Mouse (Mus musculus) heart, adult 2 months (tissue): ENCODE data around the gene Syt2. TPM values are rescaled to one million over a fixed set of nuclear protein-coding genes. Genes with fewer than 3 reads are reported as not detected.

Source experiments
- DNase-seq, 2 experiments: peaks; one replicate each; pipeline ENCODE4 v3.0.0; 2021
- H3K27ac ChIP-seq: fragments of 200-600 bp; 2 replicates; pipeline ENCODE4 v1.8.1; 2022
- H3K27me3 ChIP-seq: fragments of 200-500 bp; 2 replicates; pipeline ENCODE4 v1.6.1; 2012; ENCODE audit warnings: mild to moderate bottlenecking, low read length, inconsistent platforms, mixed read lengths; ENCODE audit not compliant: control insufficient read depth, insufficient read depth
- H3K36me3 ChIP-seq: fragments of 200-500 bp; 2 replicates; pipeline ENCODE4 v1.6.1; 2012; ENCODE audit warnings: low read length, inconsistent platforms; ENCODE audit not compliant: control insufficient read depth, insufficient read depth
- H3K4me1 ChIP-seq: fragments of 200-500 bp; 2 replicates; pipeline ENCODE4 v1.6.1; 2011; ENCODE audit warnings: low read length; ENCODE audit not compliant: control insufficient read depth, insufficient read depth
- H3K4me3 ChIP-seq: fragments of 200-600 bp; 2 replicates; pipeline ENCODE4 v1.8.1; 2022
- H3K79me2 ChIP-seq: fragments of 200-500 bp; replicated peaks from 2 replicates; pipeline ENCODE4 v1.6.1; 2012; ENCODE audit warnings: mild to moderate bottlenecking, inconsistent platforms, low read length, moderate library complexity, mixed read lengths; ENCODE audit not compliant: control insufficient read depth, insufficient read depth
- H3K9ac ChIP-seq: fragments of 200-500 bp; 2 replicates; pipeline ENCODE4 v1.6.1; 2012; ENCODE audit warnings: low read depth, mild to moderate bottlenecking, control low read depth, inconsistent platforms, low read length, mixed read lengths
- CTCF ChIP-seq: fragments of 200-600 bp; IDR thresholded peaks from 2 replicates; pipeline ENCODE4 v1.8.1; 2022; ENCODE audit warnings: antibody characterized with exemption, mild to moderate bottlenecking, moderate library complexity
- EP300 ChIP-seq: fragments of 200-500 bp; IDR thresholded peaks from 2 replicates; pipeline ENCODE4 v1.6.1; 2011; ENCODE audit warnings: low read depth, low read length, control low read depth; ENCODE audit not compliant: insufficient read depth
- POLR2A ChIP-seq: fragments of 200-500 bp; IDR thresholded peaks from 2 replicates; pipeline ENCODE4 v1.6.1; 2011; ENCODE audit warnings: mild to moderate bottlenecking, low read depth, low read length, control low read depth; ENCODE audit not compliant: insufficient read depth
- WGBS: fragments of 180-500 bp; shearing (Covaris S2); methylation state at CpG from one replicate; pipeline ENCODE4 v1.1.7; 2018; 5-methylcytosine and 5-hydroxymethylcytosine counted together
- intact Hi-C: fragments of 180-260 bp; cut with DNase I; formaldehyde crosslinking; loops from one replicate; pipeline ENCODE4 v1.15.1; 2025
- polyA plus RNA-seq: library from polyadenylated mRNA; depleted of rRNA; stranded (reverse); fragments of >200 nt; gene quantifications from 2 replicates; pipeline ENCODE4 v1.2.3, GENCODE M21; 2012
- total RNA-seq, 2 experiments: library from RNA; stranded (reverse); gene quantifications; 2 replicates each; pipeline ENCODE4 v1.2.3; 2021

Gene Syt2
- total and polyA plus RNA-seq, 3 experiments: 0.04 to 0.05 TPM; not detected in 1

DNA sequence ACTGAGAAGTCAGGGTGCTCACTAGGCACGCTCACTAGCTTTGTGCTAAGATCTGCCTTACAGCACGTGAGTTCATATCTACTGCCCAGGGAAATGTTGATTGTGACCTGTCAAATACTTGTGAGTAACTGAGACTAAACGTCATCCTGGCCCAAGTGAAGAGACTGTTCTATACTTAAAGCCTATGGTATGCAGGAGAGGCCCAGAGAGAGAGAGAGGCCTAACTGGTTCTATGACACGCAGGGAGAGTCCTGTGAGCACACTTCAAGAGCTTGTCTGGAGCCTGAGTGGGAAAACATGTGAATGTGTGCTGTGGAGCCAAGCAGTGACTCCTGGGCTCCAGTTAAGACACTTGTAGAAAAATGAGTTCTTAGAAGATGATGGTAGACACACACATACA, 137.5 kb downstream of the Syt2 start:
- H3K9ac ChIP-seq: no peak overlapping the region
- H3K4me3 ChIP-seq: no peak overlapping the region
- H3K4me1 ChIP-seq: peaks cover 12% of the 10 kb centered on the region
- 0 out of 2 replicates have a peak, but pooled peaks cover 1% of the 10 kb centered on the region for H3K79me2 ChIP-seq
- no peak overlapping the region for H3K27ac ChIP-seq
- no peak for TF ChIP-seq EP300
- no peak for TF ChIP-seq CTCF
- no peak for TF ChIP-seq POLR2A
- no peaks in the 10 kb centered on the region for H3K27me3 ChIP-seq
- peaks cover 18% of the 10 kb centered on the region for H3K36me3 ChIP-seq
- intact Hi-C loops: no loop called here
- 62% methylated on average over 4 of the region's 4 CpGs for WGBS
- DNase-seq: no peak

DNA sequence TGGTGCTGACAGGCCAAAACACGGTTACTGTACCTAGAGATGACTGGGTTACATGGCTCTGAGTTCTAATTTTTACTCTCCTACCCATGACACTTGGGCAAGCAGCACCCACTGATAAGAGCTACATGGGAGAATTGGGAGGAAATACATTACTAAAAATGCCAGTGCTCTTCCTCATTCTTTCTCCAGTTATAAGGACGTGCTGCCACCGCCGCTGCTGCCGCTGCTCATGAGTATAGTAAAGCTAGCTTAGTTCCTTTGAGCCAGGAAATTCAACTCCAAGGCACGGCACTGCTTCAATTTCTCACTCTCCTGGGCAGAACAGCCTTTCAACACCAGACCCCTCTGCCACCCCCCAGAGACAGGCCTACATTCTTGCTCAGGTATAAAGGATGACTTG, 138.0 kb downstream of the Syt2 start:
- DNase-seq: no peak
- Histone ChIP-seq H3K36me3 (peaks cover 18% of the 10 kb centered on the region), H3K4me1 (peaks cover 12% of the 10 kb centered on the region), H3K27me3 (no peaks in the 10 kb centered on the region), H3K27ac (no peak overlapping the region), H3K4me3 (no peak overlapping the region), H3K79me2 (0 out of 2 replicates have a peak, but pooled peaks cover 1% of the 10 kb centered on the region), H3K9ac (no peak overlapping the region)
- intact Hi-C loops: no loop called here
- TF ChIP-seq EP300 (no peak), CTCF (no peak), POLR2A (no peak)
- WGBS: 59% methylated on average over 6 of the region's 6 CpGs

DNA sequence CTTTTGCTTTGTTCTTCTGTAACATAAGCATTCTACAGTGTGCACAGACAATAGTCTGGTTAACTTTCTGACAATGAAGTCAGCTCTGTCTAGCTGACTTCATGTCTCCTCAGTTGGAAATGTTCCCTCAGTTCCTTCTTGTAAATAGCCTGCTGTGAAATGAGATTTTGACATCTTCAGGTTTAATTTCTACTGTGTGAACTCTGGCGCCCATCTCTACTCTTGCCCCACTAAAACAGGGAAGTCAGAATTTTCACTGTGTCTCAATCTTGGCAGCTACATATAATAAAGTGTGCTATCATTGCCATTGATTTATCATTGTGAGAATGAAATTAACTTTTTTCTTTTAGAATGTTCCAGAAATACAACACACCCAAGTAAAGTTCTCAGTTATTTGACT, 138.4 kb downstream of the Syt2 start:
- Histone ChIP-seq H3K36me3 (peaks cover 18% of the 10 kb centered on the region), H3K27me3 (no peaks in the 10 kb centered on the region), H3K79me2 (0 out of 2 replicates have a peak, but pooled peaks cover 1% of the 10 kb centered on the region), H3K9ac (no peak overlapping the region), H3K4me1 (peaks cover 12% of the 10 kb centered on the region), H3K27ac (no peak overlapping the region), H3K4me3 (no peak overlapping the region)
- intact Hi-C loops: no loop called here
- no peak for DNase-seq
- 96% methylated on average over 1 of the region's 1 CpGs for WGBS
- TF ChIP-seq CTCF (no peak), EP300 (no peak), POLR2A (no peak)

GRCm38 (mm10) chr1:134788096-134788495, 141.6 kb downstream of the Syt2 start:
- TF ChIP-seq EP300 (no peak), POLR2A (no peak), CTCF (no peak)
- 68% methylated on average over 7 of the region's 7 CpGs for WGBS
- intact Hi-C loops: no loop called here
- Histone ChIP-seq H3K9ac (no peak overlapping the region), H3K4me3 (no peak overlapping the region), H3K4me1 (peaks cover 12% of the 10 kb centered on the region), H3K27ac (no peak overlapping the region), H3K27me3 (no peaks in the 10 kb centered on the region), H3K36me3 (peaks cover 21% of the 10 kb centered on the region), H3K79me2 (0 out of 2 replicates have a peak, but pooled peaks cover 1% of the 10 kb centered on the region)
- DNase-seq: no peak

- Histone ChIP-seq H3K4me1 (peaks cover 6% of the 10 kb centered on the region), H3K27ac (no peak overlapping the region), H3K4me3 (no peak overlapping the region), H3K27me3 (no peaks in the 10 kb centered on the region), H3K36me3 (peaks cover 14% of the 10 kb centered on the region), H3K9ac (no peak overlapping the region), H3K79me2 (no peaks in the 10 kb centered on the region; the same call in 1 of the 2 replicates)
- 79% methylated on average over 2 of the region's 2 CpGs for WGBS
- no peak for DNase-seq
- TF ChIP-seq POLR2A (no peak), EP300 (no peak), CTCF (no peak)
- intact Hi-C loops: no loop called here
Observed at GRCm38 (mm10) chr1:134790716-134791439, 144.4 kb downstream of the Syt2 start.

GRCm38 (mm10) chr1:134791456-134791855, 145.0 kb downstream of the Syt2 start:
- DNase-seq: no peak

More at GRCm38 (mm10) chr1:134791456-134791855, 145.0 kb downstream of the Syt2 start:
- intact Hi-C loops: no loop called here
- Histone ChIP-seq H3K27me3 (no peaks in the 10 kb centered on the region), H3K4me3 (no peak overlapping the region), H3K4me1 (peaks cover 2% of the 10 kb centered on the region), H3K36me3 (peaks cover 12% of the 10 kb centered on the region), H3K27ac (no peak overlapping the region), H3K79me2 (no peaks in the 10 kb centered on the region; the same call in none of the 2 replicates), H3K9ac (no peak overlapping the region)
- TF ChIP-seq CTCF (no peak), POLR2A (no peak), EP300 (no peak)
